Mouse (Mus musculus): ENCODE data around the gene Pced1a.

Gene Pced1a

GRCm38 (mm10) chr2:130424126-130424853 lies at the start of gene Pced1a, which contains the start of gene Vps16:
TSS of gene Pced1a (minus strand) at chr2:130424701.
TSS of gene Vps16 (plus strand) at chr2:130424339.
- peak; percentile 93 to 96 for DNase-seq

DNA sequence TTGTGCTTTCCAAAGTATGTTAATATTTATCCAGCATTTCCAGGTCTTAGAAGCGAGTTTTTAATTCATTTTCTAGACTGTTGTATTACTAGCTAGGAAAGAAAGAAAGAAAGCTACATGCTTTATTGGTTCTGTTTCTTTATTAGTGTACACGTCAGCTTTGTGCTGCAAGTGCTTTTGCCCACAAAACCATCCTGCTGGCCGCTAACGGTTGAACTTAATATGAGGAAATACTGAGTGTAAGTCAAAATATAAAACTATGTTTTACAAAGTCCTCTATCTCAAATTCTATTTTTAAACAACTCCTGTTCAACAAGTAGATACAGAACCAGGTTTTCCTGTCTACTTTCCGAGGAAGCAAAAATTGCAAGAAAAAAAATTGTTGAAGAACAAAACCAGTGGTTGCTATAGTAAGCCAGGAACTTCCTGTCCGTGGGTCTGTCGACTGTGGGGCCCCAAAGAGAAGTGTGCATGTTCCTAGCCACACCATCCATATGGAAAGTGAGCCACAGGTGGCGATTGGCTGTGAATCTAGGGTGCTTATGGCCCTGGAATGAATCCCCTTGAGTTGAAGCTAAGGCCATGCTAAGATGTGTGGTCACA lies 48.5 kb upstream of the Pced1a start:
- DNase-seq, result no peak

- DNase-seq, result no peak
Observed at GRCm38 (mm10) chr2:130469935-130470334, 45.4 kb upstream of the Pced1a start.

- DNase-seq, result no peak
Observed at GRCm38 (mm10) chr2:130469366-130469765, 44.9 kb upstream of the Pced1a start.

GRCm38 (mm10) chr2:130466438-130466837 lies 41.9 kb upstream of the Pced1a start:
- DNase-seq, result no peak

GRCm38 (mm10) chr2:130461287-130462071 lies 37.0 kb upstream of the Pced1a start:
- DNase-seq, result no peak

GRCm38 (mm10) chr2:130459576-130459975 lies 35.1 kb upstream of the Pced1a start:
- no peak for DNase-seq

DNA sequence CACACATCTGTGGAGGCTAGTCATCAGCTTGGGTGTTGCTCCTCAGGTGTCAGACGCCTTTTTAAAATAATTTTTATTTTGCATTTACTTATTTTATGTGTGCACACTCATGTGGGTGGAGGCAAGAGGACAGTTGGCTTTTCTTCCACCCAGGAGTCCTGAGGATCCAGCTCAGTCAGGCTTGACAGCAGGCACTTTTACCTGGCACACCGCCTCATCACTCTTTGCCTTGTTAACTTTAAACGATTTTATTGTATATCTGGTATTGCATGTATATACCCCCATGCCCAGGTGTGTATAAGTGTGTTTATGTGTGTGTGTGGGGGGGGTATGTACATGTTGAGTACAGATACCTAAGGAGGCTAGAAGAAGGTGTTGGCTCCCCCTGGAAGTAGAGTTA lies 33.4 kb upstream of the Pced1a start:
- DNase-seq, result peak in 1 of 2 experiments; percentile 34

- no peak for DNase-seq
Observed at GRCm38 (mm10) chr2:130454748-130455370, 30.4 kb upstream of the Pced1a start.

DNA sequence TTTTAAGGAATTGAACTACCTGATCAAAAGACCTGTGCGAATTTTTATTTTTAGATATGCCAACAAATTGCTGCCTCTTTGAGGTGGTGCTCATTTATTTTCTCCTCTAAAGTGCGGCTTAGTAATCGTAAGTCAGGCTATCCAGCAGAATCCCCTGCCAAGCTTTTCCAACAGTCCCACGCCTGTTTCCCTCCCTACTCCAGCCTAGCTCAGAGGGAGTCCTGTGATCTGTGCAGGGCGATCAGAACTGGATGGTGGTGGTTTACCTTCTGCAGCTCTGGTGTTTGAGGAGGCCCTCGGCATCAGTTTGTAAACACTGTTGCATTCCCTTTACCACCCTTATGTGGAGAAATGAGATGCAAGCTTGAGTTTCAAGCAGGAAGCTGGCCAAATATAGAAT lies 28.9 kb upstream of the Pced1a start:
- DNase-seq, result no peak

DNA sequence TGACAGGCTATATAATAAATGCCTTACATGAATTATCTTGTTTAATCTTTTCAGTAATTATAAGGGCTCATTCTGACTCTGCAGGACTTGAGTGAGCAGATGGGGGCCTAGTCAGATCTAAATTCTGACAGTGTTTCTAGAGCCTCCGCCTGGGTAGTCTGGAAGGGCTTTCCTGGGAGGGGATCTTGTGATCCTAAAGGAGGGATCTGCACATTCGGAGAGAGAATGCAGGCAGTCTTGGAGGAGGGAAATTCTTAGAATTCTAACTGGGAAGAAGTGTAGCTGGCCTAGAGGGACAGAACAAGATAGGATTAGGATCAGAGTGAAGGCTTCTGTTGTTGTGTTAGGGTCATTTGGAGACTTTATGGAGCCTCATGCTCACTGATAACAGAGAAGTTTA lies 27.8 kb upstream of the Pced1a start:
- DNase-seq, result no peak

DNA sequence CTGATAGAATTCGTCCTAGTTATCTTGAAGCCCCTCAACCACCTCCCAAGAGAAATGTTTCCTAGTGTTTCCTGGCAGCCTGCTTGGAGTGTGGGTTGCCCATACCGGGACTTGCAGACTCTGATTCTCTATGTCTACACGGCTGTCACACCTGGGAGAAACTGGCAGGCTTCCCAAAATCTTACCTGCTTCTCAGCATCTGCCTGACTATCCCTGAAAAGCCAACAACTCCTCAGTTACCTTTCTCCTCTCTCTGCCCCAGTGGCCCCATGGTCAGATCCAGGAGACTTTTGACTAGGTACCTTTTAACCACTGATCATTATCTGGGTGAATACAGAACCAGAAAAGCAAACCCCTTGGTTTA lies 27.2 kb upstream of the Pced1a start:
- DNase-seq, result no peak

- DNase-seq, result no peak
Observed at GRCm38 (mm10) chr2:130451086-130451726, 26.7 kb upstream of the Pced1a start.

DNA sequence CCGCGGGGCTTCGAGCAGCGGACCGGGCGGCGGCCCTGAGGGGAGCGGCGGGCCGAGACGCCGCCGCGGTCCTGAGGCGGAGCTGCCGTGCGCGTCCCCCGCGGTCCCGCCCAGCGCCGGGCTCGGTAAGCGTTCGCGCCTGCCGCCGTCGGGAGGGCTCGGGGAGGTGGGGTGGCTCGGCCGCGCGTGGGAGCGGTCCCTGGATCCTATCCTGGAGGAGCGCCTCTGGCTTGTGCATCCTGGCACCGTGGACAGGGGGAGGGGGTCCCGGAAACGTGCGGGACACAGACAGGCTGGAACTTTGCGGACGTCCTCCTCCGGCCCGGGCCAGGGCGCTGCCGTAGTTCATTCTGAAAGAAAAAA lies 25.9 kb upstream of the Pced1a start:
- DNase-seq, result peak; percentile 67 to 83

- DNase-seq, result peak; percentile 89 to 95
Observed at GRCm38 (mm10) chr2:130449794-130450433, 25.4 kb upstream of the Pced1a start, which contains the start of gene Ptpra. TSS of gene Ptpra (plus strand) at chr2:130450278.

DNA sequence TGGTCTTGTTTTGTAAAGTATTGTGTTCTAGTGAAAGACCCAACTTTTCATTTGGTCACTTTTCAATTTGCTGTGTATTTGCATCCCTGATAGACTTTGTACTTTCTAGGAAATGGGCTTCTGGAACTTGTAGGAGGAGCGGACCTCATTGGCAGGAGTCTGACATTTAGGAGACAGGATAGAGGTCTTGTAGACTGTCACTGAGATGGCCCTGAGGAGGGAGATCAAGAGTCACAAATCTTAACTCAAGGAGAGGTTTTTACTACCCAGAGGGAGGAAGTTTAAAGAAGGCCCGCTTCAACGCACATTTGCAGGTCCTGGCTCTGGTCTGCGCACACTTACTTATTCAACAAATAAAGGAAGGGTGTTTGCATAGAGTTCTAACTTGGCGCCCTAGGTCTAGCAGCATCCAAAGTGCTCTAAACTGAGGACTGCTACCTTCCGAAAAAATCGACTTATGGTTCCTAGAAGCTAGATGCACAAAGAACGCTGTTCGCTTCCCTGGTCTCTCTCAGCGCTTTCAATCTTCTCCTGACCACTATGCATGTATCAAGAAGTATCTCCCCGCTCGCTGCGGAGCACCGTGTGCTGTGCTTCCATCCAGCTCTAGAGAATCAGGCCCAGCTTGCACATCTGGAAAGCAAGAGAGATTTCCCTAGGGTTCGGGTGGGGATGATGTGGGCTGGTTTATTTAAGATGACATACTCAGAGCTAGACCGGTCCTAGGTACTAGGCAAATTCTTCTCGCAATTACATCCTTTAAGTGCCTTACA lies 24.7 kb upstream of the Pced1a start:
- peak; percentile 38 to 49 for DNase-seq

- no peak for DNase-seq
Observed at GRCm38 (mm10) chr2:130448449-130448848, 23.9 kb upstream of the Pced1a start.

DNA sequence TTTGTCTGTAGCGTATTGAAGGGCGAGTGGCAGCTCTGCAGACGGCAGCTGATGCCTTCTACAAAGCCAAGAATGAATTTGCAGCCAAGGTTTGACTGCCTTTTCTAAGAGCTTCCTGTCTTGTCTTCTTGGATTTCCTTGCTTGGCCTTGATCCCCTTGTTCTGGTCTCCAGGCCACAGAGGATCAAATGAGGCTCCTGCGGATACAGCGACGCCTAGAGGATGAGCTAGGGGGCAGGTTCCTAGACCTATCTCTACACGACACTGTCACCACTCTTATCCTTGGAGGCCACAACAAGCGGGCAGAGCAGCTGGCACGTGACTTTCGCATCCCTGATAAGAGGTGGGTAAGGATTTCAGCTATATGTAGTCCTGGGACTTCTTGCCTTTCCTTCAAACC lies 17.7 kb upstream of the Pced1a start:
- DNase-seq, result no peak

- DNase-seq, result no peak
Observed at GRCm38 (mm10) chr2:130439840-130440480, 15.5 kb upstream of the Pced1a start.

DNA sequence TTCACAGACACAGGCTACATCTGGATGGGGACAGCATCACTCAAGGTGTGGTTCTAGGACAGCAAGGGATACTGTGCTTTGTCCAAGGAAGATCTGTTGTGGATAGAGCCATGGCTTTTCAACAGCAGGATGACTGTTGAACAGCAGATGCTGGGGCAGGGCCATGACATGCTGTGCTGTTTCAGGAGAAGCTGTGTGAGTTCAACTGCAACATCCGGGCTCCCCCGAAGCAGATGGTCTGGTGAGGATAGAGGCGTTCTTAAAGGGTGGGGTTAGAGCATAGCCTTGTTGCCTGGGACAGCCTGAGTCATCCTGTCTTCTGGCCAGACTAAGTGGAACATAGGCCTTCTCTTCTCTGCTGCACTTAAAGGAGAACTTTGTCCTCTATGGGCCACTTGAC lies 14.4 kb upstream of the Pced1a start:
- no peak for DNase-seq

DNA sequence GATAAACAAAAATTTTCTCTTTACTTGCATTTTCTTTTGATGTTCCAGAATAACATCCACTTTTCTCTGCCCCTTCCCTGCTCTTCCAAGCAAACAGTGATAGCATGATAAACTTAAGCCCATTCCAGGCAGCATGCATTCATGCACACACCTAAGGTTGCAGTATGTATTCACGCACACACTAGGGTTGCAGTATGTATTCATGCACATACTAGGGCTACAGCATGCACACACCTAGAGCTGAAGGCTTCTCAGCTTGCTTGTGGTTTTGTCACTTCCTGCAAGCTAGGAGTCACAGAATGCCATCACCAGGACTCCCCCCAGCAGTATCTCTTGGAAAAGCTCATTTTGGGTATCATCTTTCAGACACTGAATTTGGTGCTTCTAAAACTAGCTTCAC lies 12.3 kb upstream of the Pced1a start:
- DNase-seq, result no peak

Data from kidney, postnatal 36 days (tissue).